Mouse (Mus musculus) lung, postnatal 10 days (tissue): ENCODE data around the gene Ubap2.

Source experiments
- DNase-seq: peaks from one replicate; pipeline ENCODE4 v3.0.0; 2021

The Ubap2 gene

GRCm38 (mm10) chr4:41158251-41158650 lies 116.7 kb downstream of the Ubap2 start:
- no peak for DNase-seq

GRCm38 (mm10) chr4:41156961-41157360 lies 118.0 kb downstream of the Ubap2 start:
- no peak for DNase-seq

- no peak for DNase-seq
Measured at GRCm38 (mm10) chr4:41153146-41153545, 121.8 kb downstream of the Ubap2 start.

- DNase-seq: no peak
Measured at GRCm38 (mm10) chr4:41151186-41151585, 123.8 kb downstream of the Ubap2 start.

GRCm38 (mm10) chr4:41149891-41150290 lies 125.1 kb downstream of the Ubap2 start:
- no peak for DNase-seq
